ENCODE assay signal across 21 mouse cellular contexts in the genomic region with DNA sequence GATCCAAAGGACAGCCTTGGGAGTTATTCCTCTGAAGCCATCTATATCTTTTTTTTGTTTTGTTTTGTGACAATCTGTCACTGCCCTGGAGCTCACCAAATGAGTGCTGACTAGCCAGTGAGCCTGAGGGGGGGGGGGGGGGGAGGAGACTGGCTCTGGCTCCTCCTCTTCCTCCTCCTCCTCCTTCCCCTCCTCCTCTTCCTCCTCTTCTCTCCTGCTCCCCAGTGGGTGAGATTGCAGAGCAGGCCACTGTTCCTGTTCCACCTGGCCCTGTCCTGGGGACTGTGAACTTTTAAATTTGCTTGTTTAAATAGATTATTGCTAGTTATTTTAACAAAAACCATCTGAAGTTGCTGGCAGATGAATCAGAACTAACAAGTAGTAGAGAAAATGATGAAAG. TPM values are rescaled to one million over a fixed set of nuclear protein-coding genes. Genes with fewer than 3 reads are reported as not detected.
DNase-seq lines count a peak whose midpoint lies in the region; ATAC-seq and TF ChIP-seq lines count a peak whose summit lies in the region.
"Had no signal": no experiment of that assay in that cellular context is flagged by ENCODE, and none has a peak within 500 bp of the region (broad histone marks: within the 10 kb centered on the region; RNA-seq: fewer than 3 reads in every experiment).

No protein-coding gene starts in this region.

- no peak overlapping the region for H3K4me3 ChIP-seq in CH12.LX (replicated peaks in 1 of 3; ENCODE audit: low read depth in 2 of 3, low read length in 2 of 3, poor library complexity in 1 of 3)
- H3K4me3 ChIP-seq in liver, embryonic 11.5 days (ENCODE audit: low read depth, low read length) = no peak overlapping the region
- H3K4me3 ChIP-seq: embryonic facial prominence, embryonic 15.5 days; forebrain, embryonic 12.5 days; heart, embryonic 10.5 days; hindbrain, embryonic 12.5 days; limb, embryonic 12.5 days; midbrain, embryonic 10.5 days had no signal

- in situ Hi-C loops in CH12.LX (cut with MboI; ENCODE audit: low pct_ligation_motif_present, low pct_unique_long_range_greater_than_20kb, low sequenced_read_pairs) = no loop called here

- no peak overlapping the region for H3K27ac ChIP-seq in CH12.LX (ENCODE audit: insufficient read depth, low read depth)
- H3K27ac ChIP-seq in liver, embryonic 11.5 days (ENCODE audit: low read depth, low read length) = peak overlapping the region; percentile 70
- H3K27ac ChIP-seq: embryonic facial prominence, embryonic 15.5 days; forebrain, embryonic 12.5 days; heart, embryonic 10.5 days; hindbrain, embryonic 12.5 days; limb, embryonic 12.5 days; midbrain, embryonic 10.5 days had no signal

- peak; percentile 70 for ATAC-seq in liver, embryonic 11.5 days (replicated peaks; ENCODE audit: low FRiP score)
- peak; percentile 33; the same call in 1 of the 2 replicates for ATAC-seq in megakaryocyte, adult 5-6 weeks (ENCODE audit: poor library complexity, severe bottlenecking)

- no peaks in the 10 kb centered on the region for H3K9me3 ChIP-seq in CH12.LX (replicated peaks; ENCODE audit: low read length)
- H3K9me3 ChIP-seq in liver, embryonic 11.5 days (ENCODE audit: control insufficient read depth, low read length) = no peaks in the 10 kb centered on the region
- H3K9me3 ChIP-seq: embryonic facial prominence, embryonic 15.5 days; forebrain, embryonic 12.5 days; heart, embryonic 10.5 days; hindbrain, embryonic 12.5 days; limb, embryonic 12.5 days; midbrain, embryonic 10.5 days had no signal

- H3K4me2 ChIP-seq in CH12.LX (ENCODE audit: insufficient read depth, low read depth, poor library complexity, severe bottlenecking) = no peak overlapping the region
- H3K4me2 ChIP-seq in liver, embryonic 11.5 days = peak overlapping the region; percentile 19
- H3K4me2 ChIP-seq: embryonic facial prominence, embryonic 15.5 days; forebrain, embryonic 12.5 days; hindbrain, embryonic 12.5 days; limb, embryonic 12.5 days; lung, embryonic 14.5 days had no signal

- no peak overlapping the region for H3K9ac ChIP-seq in CH12.LX (ENCODE audit: insufficient read depth, low read depth)
- H3K9ac ChIP-seq in liver, embryonic 11.5 days (ENCODE audit: low read depth, low read length) = no peak overlapping the region
- H3K9ac ChIP-seq: embryonic facial prominence, embryonic 15.5 days; forebrain, embryonic 12.5 days; hindbrain, embryonic 12.5 days; limb, embryonic 12.5 days; lung, embryonic 14.5 days had no signal

- peak; percentile 18 for DNase-seq in CH12.LX (ENCODE audit: extremely low read depth)
- DNase-seq in c-Kit-positive CD71-positive TER-119-positive erythroid progenitor cells, embryonic 14.5 days (ENCODE audit: low spot score) = peak; percentile 59
- DNase-seq in liver, embryonic 11.5 days (ENCODE audit: low spot score) = no peak
- DNase-seq in thymus, postnatal 10 days (ENCODE audit: low spot score in 2 of 2) = no peak
- DNase-seq in ovary, postnatal 36 days (ENCODE audit: low spot score) = no peak
- DNase-seq in testis, postnatal 10 days (ENCODE audit: low spot score) = no peak
- DNase-seq: adrenal gland, postnatal 25 days; cerebellum, adult 18-20 months; cerebellum, postnatal 25 days; embryo, embryonic 11 days; heart, postnatal 10 days; lung, embryonic 14.5 days; lung, postnatal 36 days; right cerebral cortex, postnatal 4 days had no signal

- TF ChIP-seq POLR2A in CH12.LX (IDR thresholded peaks at IDR 0.05; ENCODE audit: low read depth, low read length) = no peak

- H3K4me1 ChIP-seq in CH12.LX (ENCODE audit: control insufficient read depth in 1 of 2, insufficient read depth in 2 of 2) = peaks cover 0 to 13% of the 10 kb centered on the region in 2 experiments; a peak in 2 of 4 replicates
- H3K4me1 ChIP-seq in liver, embryonic 11.5 days (replicated peaks; ENCODE audit: control insufficient read depth, insufficient read depth, low read length) = peaks cover 5% of the 10 kb centered on the region
- H3K4me1 ChIP-seq: embryonic facial prominence, embryonic 15.5 days; forebrain, embryonic 12.5 days; heart, embryonic 10.5 days; hindbrain, embryonic 12.5 days; limb, embryonic 12.5 days; midbrain, embryonic 10.5 days had no signal

- no peak for TF ChIP-seq CTCF in CH12.LX (conservative IDR thresholded peaks at IDR 0.05 in 1 of 2, IDR thresholded peaks at IDR 0.05 in 1 of 2; ENCODE audit: low read depth in 2 of 2, low read length in 2 of 2)

- no peak for TF ChIP-seq RAD21 in CH12.LX (IDR thresholded peaks at IDR 0.05; ENCODE audit: low read depth, low read length)

- H3K27me3 ChIP-seq in CH12.LX (replicated peaks) = no peaks in the 10 kb centered on the region
- no peaks in the 10 kb centered on the region for H3K27me3 ChIP-seq in liver, embryonic 11.5 days (replicated peaks; ENCODE audit: control insufficient read depth, insufficient read depth, low read length)
- H3K27me3 ChIP-seq: embryonic facial prominence, embryonic 15.5 days; forebrain, embryonic 12.5 days; hindbrain, embryonic 12.5 days; limb, embryonic 12.5 days had no signal

- dilution Hi-C loops in CH12.LX (cut with MboI; ENCODE audit: extremely low pct_ligation_motif_present, extremely low pct_unique_long_range_greater_than_20kb, low sequenced_read_pairs) = no loop called here

- H3K79me2 ChIP-seq in CH12.LX (replicated peaks; ENCODE audit: control insufficient read depth, extremely low read depth, insufficient read depth, poor library complexity, severe bottlenecking) = peaks cover 14% of the 10 kb centered on the region

- H3K36me3 ChIP-seq in CH12.LX (replicated peaks in 1 of 2; ENCODE audit: control insufficient read depth in 1 of 2, insufficient read depth in 1 of 2, low read length in 1 of 2) = peaks cover 28 to 79% of the 10 kb centered on the region in 2 experiments
- H3K36me3 ChIP-seq in liver, embryonic 11.5 days (ENCODE audit: control insufficient read depth, insufficient read depth, low read length) = peaks cover 11% of the 10 kb centered on the region

- no peak for TF ChIP-seq EP300 in CH12.LX (IDR thresholded peaks at IDR 0.05; ENCODE audit: low read length)

TF ChIP-seq in CH12.LX, 34 proteins besides CTCF, POLR2A, EP300 and RAD21:
- TF ChIP-seq CHD1 (IDR thresholded peaks at IDR 0.05; ENCODE audit: low read depth, low read length) = no peak
- no peak for TF ChIP-seq UBTF (IDR thresholded peaks at IDR 0.05; ENCODE audit: low read depth, low read length)
- TF ChIP-seq MYC (IDR thresholded peaks at IDR 0.05; ENCODE audit: low read depth, low read length) = no peak
- no peak for TF ChIP-seq MAX (IDR thresholded peaks at IDR 0.05; ENCODE audit: low read length)
- no peak for TF ChIP-seq RCOR1 (conservative IDR thresholded peaks at IDR 0.05; ENCODE audit: low read depth, low read length)
- no peak for TF ChIP-seq MAZ (IDR thresholded peaks at IDR 0.05; ENCODE audit: low read depth, low read length)
- no peak for TF ChIP-seq MAFK (IDR thresholded peaks at IDR 0.05; ENCODE audit: insufficient replicate concordance, low read length)
- no peak for TF ChIP-seq ZMIZ1 (IDR thresholded peaks at IDR 0.05; ENCODE audit: low read depth, low read length)
- no peak for TF ChIP-seq ZC3H11A (IDR thresholded peaks at IDR 0.05; ENCODE audit: low read depth, low read length)
- TF ChIP-seq ETS1 (conservative IDR thresholded peaks at IDR 0.05; ENCODE audit: low read depth, low read length) = no peak
- no peak for TF ChIP-seq TBP (conservative IDR thresholded peaks at IDR 0.05; ENCODE audit: low read depth, low read length)
- no peak for TF ChIP-seq BHLHE40 (IDR thresholded peaks at IDR 0.05; ENCODE audit: low read depth, low read length)
- TF ChIP-seq E2F4 (IDR thresholded peaks at IDR 0.05; ENCODE audit: insufficient replicate concordance, low read depth, low read length) = no peak
- no peak for TF ChIP-seq SMC3 (IDR thresholded peaks at IDR 0.05; ENCODE audit: low read depth, low read length)
- no peak for TF ChIP-seq ELF1 (IDR thresholded peaks at IDR 0.05; ENCODE audit: low read depth, low read length)
- TF ChIP-seq PAX5 (IDR thresholded peaks at IDR 0.05; ENCODE audit: low read length) = no peak
- TF ChIP-seq USF1 (IDR thresholded peaks at IDR 0.05; ENCODE audit: low read depth, low read length) = no peak
- TF ChIP-seq MEF2A (IDR thresholded peaks at IDR 0.05; ENCODE audit: borderline replicate concordance, low read depth, low read length) = no peak

RNA-seq across cellular contexts. Expression of gene Herc4, which starts 28.8 kb away (rescaled TPM):
- total RNA-seq in CH12.LX (2012; rRNA removed) (36.6 TPM in 2 replicates), CH12.LX (2014; rRNA removed) (96.1 and 101 TPM in 2 replicates)
- 56.2 and 68.1 TPM in 2 replicates for polyA plus RNA-seq in CH12.LX (2012; ENCODE audit: insufficient read length, low read depth)
- polyA plus RNA-seq in liver, embryonic 11.5 days (2014; fragmentation: Nextera tagmentation; extraction: Ambion mirVana) = 46.1 and 48.8 TPM in 2 replicates
- total RNA-seq in megakaryocyte, adult 5-6 weeks (2015) = 182 and 199 TPM in 2 replicates
- 133 and 144 TPM in 2 replicates for total RNA-seq in megakaryocyte, adult 5-6 weeks (2017)

Comparison
In these comparisons a context has a peak if more than half of its experiments do, and no peak if none do; other contexts are left out.
1. DNase-seq: peak in CH12.LX (single experiment) and c-Kit-positive CD71-positive TER-119-positive erythroid progenitor cells, embryonic 14.5 days (single experiment); none in liver, embryonic 11.5 days (single experiment), thymus, postnatal 10 days (0 of 2), ovary, postnatal 36 days (single experiment) and testis, postnatal 10 days (single experiment).